Mouse (Mus musculus) spleen, postnatal 4 days (tissue): ENCODE results near the gene Ankrd33b.
A peak's percentile ranks its signal among the peaks of the same experiment; 100 is the strongest.

Experiments used
- DNase-seq, 2 experiments: peaks; one replicate each; pipeline ENCODE4 v3.0.0; 2022; ENCODE audit warnings: low spot score in 2 of 2

Ankrd33b gene

GRCm38 (mm10) chr15:31337983-31338382, 29.5 kb downstream of the Ankrd33b start:
- DNase-seq = no peak

- DNase-seq = no peak
Observed at GRCm38 (mm10) chr15:31337192-31337741, 30.3 kb downstream of the Ankrd33b start.

- peak in 1 of 2 experiments; percentile 39 for DNase-seq
Observed at GRCm38 (mm10) chr15:31336685-31337084, 30.8 kb downstream of the Ankrd33b start.

GRCm38 (mm10) chr15:31334829-31335228, 32.7 kb downstream of the Ankrd33b start:
- no peak for DNase-seq

- no peak for DNase-seq
Observed at GRCm38 (mm10) chr15:31332541-31333163, 34.9 kb downstream of the Ankrd33b start.

GRCm38 (mm10) chr15:31331742-31332141, 35.8 kb downstream of the Ankrd33b start:
- DNase-seq = no peak

GRCm38 (mm10) chr15:31328082-31328614, 39.4 kb downstream of the Ankrd33b start:
- no peak for DNase-seq

GRCm38 (mm10) chr15:31325660-31326354, 41.7 kb downstream of the Ankrd33b start:
- DNase-seq = no peak

GRCm38 (mm10) chr15:31324551-31324950, 43.0 kb downstream of the Ankrd33b start:
- no peak for DNase-seq

- no peak for DNase-seq
Observed at GRCm38 (mm10) chr15:31323684-31324083, 43.8 kb downstream of the Ankrd33b start.

GRCm38 (mm10) chr15:31320598-31321377, 46.7 kb downstream of the Ankrd33b start:
- no peak for DNase-seq

GRCm38 (mm10) chr15:31319046-31319445, 48.5 kb downstream of the Ankrd33b start:
- no peak for DNase-seq

- no peak for DNase-seq
Observed at GRCm38 (mm10) chr15:31318158-31318955, 49.2 kb downstream of the Ankrd33b start.

- no peak for DNase-seq
Observed at GRCm38 (mm10) chr15:31317056-31317805, 50.3 kb downstream of the Ankrd33b start.

GRCm38 (mm10) chr15:31315630-31316231, 51.8 kb downstream of the Ankrd33b start:
- DNase-seq = peak; percentile 62 to 83

GRCm38 (mm10) chr15:31312001-31312400, 55.5 kb downstream of the Ankrd33b start:
- no peak for DNase-seq

GRCm38 (mm10) chr15:31309526-31309925, 58.0 kb downstream of the Ankrd33b start:
- no peak for DNase-seq

- no peak for DNase-seq
Observed at GRCm38 (mm10) chr15:31306726-31307125, 60.8 kb downstream of the Ankrd33b start.

GRCm38 (mm10) chr15:31305181-31305580, 62.3 kb downstream of the Ankrd33b start:
- no peak for DNase-seq

GRCm38 (mm10) chr15:31304302-31304701, 63.2 kb downstream of the Ankrd33b start:
- DNase-seq = no peak
